Mouse (Mus musculus) frontal cortex, postnatal 25 days (tissue): ENCODE results near the gene Tha1.

ENCODE experiments used
- DNase-seq, 2 experiments: peaks; one replicate each; pipeline ENCODE4 v3.0.0; 2022; ENCODE audit warnings: low spot score in 2 of 2

The Tha1 gene

DNA sequence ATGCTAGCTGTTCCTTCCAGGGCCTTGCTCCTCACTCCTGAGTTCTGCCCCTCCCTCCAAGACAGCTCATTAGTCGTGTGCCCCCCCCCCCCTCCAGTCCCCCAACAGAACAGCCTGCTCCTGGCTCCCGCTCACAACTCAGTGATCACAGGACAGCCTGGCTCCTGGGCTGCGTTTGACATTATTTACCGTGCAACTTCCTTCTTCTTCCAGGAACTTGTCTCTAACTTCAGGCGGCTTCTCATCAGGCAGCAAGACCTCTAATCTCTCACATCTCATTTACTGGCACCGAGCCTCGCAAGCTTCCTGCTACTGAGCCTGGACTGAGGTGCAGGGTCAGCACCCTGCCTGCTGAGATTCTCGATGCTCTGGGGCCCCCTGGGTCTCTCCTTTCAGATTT is 8.5 kb upstream of the Tha1 start:
- no peak for DNase-seq

DNA sequence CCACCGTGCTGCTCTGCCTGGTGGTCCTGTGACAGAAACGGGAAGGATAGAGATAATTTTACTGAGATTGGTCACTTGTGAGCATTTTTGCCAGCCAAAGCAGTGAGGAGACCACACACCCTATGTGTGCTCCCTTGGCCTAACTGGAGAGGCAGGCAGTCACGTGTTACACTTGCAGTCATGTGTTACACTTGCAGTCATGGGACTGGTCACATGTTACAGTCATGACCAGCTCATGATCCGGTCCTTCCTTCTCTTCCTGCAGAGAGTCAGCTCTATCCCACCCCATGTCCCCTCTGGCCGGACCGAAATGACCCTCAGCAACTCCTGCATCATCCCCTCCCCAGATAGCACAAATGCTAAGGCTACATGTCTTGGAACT is 7.7 kb upstream of the Tha1 start:
- no peak for DNase-seq

DNA sequence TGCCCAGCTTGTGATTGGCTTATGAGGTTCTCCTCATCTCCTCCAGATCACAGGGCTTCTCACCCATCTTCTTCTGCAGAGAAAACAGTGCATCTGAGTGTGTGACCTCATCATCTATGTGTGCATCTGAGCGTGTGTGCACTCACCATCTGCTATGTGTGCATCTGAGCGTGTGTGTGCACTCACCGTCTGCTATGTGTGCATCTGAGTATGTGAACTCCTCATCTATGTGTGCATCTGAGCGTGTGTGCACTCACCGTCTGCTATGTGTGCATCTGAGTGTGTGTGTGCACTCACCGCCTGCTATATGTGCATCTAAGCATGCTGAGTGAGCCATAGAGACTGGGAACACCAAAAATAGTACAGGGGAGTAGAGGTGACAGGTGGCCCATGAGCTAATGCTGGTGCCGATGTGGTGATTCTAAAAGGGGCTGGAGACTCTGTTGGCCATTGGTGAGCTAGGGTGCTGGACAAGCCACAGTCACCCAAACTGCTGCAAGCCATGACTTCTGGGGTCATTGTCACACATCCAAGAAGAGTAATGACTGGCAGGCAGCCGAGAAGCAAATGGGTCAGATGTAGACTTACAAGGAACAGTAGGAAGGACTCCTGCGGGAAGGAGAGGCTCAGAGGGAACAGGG is 7.2 kb upstream of the Tha1 start:
- no peak for DNase-seq

DNA sequence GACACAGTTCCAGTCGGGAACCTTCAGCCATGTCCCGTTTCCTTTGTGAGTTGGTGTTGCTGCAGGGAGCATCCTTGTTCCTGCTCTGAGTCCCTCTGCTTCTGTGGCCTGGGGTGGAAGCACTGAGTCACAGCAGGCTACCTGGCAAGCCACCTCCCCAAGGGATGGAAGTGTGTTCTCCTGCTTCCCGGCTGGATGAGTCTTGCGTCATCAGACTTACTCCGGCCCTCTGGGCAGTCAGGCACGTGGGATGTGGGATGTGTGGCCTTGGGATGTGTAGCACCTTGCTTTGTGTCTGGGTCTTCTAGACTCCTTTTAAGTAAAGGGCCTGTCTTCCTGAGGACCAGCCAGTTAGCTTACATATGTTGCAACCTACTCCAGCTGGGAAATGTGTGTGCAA is 6.4 kb upstream of the Tha1 start:
- no peak for DNase-seq

DNA sequence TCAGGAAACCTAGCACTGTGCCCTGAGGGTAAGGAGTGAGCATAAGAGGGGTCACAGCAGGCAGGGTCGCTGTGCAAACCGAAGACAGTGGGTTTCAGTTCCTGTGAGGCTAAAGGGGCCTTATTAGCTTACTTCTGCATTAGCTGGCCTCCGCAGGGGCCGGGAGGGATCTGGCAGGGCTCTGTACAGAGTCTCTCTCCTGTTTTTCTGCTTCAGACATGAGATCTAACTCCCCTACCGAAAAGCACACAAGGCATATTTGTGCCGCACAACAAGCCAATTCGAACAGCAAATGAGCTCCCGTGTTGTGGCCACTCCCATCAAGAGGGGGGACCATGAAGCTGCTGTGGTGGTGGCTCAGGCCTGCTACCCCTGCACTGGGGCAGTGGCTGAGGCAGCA is 5.6 kb upstream of the Tha1 start:
- DNase-seq = no peak

DNA sequence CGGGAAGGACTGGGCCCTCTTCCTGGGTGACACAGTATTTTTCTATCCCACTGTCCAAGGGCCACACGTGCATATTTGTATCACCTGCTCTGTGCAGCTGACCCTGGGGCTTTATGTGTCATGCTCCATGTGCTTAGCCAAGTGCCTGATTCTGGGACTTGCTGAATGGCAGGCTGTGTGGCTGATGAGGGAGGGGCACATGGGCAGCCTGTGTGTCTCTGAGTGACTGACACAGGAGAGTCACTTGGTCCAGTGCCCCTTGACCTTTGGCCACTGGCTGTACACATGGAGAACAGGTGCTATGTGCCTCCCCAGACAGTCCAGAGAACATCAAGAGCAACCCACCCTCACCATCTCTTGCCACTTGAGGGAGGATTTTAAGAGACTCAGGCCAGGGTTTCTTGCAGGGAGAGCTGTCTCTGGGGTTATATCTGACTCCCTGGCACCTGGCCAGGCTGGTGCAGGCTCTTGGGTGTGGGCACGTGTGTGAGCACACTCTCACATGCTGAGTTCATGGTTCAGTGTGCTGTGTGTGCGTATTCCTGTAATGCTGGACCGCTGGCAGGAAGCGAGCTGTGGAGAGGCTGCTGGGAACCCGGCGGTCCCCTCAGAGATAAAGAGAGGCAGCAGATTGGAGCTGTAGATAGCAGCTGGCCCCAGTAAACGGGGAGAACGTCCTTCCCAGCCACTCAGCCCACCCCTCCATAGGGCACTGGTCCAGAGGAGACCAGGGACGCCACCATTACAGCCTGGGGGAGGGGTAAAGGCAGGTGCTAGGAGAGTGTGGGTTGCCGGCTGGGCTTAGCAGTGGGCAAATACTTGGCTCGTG is 4.8 kb upstream of the Tha1 start:
- DNase-seq = no peak

DNA sequence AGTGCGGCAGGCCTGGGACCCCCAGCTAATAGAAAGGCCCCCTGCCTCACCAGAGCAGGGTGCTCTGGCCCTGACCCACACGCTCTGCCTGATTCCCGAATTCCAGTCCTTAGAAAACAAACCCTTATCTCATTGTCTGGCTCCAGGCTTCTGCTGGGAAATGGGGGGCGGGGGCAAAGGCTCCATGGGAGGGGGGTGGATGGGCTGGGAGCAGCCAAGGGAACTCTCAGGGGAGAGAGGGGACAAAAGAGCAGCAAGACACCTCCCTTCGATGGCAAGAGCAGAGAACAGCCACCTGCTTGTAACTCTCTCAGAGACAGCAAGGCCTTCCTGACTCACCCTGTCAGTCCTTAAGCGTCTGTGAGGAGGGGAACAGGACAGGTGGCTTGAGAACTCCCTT is 2.4 kb upstream of the Tha1 start:
- no peak for DNase-seq

DNA sequence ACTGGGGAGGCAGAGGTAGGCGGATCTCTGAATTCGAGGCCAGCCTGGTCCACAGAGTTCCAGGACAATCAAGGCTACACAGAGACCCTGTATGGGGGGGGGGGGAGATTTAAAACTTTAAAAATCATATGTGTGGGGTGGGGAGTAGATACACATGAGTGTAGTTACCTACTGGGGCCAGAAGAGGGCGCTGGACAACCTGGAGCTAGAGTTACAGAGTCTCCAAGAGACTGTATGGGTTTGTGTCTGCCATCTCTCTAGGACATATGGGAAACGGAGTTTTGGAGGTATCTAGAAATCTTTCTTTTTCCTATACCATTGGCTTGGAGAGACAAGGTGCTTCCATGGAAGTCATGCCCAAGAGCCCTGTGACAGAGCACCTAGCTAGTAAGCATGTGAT is 1.1 kb upstream of the Tha1 start:
- DNase-seq = no peak

DNA sequence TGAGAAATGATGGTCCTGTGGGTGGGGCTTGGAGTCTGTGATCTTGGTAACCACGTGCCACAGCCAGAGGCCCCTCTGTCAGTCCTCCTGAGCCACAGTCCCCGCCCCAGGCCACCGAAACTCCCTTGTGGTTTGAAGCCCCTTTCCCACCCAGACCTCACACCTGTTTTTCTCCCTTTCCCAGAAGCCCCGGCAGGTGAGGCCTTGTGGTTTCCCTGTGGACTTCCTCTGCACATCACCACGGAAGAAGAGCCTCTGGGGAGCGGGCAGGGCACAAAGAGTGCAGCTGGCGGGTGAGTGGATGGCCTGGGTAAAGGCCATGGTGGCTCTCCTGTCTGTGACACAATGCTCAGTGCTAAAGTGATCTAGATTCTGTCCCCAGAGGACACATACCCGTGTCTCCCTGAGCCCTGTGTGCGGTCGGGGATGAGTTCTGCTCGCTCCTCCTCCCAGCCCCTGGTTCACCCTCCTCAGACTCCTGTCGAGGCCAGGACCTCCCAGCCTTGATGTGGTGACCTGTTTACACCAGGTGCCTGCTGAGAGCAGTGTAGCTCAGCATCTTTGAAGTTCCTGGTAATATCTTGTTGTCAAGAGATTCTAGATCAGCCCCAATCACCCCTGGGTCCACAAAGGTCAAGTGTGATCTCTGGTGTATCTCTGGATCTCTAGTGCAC is 1.2 kb downstream of the Tha1 start:
- no peak for DNase-seq

DNA sequence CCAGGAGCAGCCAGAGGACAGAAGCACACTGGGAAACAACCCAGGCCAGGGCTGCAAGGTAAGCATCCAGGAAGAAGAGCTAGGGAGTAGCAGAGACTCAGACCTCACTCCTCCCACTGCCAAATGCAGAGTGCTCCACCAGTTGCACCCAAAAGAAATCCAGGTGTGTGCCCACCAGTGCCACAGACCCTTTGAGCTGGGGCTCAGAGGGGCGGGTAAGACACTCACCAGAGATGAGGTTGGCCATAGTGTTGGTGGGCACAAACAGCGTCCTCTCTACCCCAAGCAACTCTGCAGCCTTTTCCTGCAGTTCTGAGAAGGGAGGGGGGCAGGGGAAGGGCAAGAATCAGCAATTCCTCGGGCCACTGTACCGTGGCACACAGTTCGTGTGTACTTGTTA is 1.9 kb downstream of the Tha1 start:
- DNase-seq = no peak

DNA sequence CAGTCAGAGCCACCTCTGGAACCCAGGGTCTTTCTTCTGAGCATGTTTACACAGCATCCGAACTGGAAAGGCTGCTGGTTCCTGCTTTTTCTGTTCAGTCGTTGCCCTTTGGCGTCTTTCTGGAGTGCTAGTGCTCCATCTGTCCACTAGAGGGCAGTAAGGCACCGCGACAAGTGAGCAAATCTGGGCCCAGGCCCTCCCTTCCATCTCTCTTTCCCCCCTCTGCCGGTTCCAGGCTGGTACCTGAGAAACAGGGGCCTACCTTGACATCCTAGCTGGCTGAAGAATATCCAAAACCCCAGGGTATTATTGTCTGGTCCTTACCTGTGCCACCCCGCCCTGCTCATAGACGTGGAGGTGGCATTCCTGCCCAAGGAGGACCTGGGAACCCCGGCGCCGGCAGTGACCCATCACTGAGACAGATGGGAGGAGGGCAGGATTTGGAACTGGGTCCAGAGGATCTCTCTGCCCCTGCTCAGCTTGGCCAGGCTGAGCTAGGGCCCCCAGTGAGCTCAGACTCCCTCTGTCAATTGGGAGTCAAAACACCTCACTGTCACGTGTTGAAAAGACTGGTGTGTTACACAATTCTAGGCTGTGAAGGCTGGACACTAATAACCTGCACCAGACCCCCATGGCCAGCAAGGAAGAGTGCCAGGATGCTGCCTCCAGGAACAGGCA is 2.5 kb downstream of the Tha1 start:
- peak; percentile 55 to 67 for DNase-seq

DNA sequence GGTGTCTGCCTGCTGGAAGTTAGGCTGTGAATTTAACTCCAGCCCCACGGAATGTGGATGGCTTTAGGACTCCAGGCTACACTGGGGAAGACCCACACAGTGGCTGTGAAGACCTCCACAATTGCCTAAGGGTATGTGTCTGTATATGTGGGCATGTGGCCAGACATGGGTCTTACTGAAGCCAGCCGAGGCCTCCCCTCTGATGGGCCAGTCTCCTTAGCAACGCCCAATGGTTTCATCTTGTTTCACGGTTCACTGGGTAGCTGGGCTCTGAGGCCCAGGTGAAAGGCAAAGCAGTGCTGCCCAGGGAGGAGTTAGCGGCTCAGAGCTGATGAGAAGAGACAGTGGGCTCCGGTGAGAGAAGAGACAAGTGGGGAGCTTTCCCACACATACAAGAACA is 7.3 kb downstream of the Tha1 start:
- DNase-seq = no peak

DNA sequence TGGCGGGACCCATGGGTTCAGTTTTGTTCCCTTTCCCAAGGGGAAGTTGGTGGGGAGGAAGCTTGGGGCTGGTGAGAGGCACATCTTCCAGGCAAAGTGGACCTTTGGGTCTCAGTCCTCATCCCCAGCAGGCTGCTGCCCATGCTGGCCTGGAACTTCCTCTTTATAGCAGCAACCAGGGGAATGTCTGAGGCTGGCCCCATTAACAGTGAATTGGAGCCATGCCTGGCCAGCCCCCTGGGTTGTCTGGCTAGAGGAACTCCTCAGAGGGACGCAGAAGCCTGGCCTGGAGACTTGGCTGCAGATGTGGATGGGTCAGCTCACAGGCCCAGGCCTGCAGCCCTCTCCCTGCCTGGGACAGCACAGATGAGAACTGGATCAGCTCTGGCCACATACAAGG is 8.5 kb downstream of the Tha1 start:
- DNase-seq = no peak

DNA sequence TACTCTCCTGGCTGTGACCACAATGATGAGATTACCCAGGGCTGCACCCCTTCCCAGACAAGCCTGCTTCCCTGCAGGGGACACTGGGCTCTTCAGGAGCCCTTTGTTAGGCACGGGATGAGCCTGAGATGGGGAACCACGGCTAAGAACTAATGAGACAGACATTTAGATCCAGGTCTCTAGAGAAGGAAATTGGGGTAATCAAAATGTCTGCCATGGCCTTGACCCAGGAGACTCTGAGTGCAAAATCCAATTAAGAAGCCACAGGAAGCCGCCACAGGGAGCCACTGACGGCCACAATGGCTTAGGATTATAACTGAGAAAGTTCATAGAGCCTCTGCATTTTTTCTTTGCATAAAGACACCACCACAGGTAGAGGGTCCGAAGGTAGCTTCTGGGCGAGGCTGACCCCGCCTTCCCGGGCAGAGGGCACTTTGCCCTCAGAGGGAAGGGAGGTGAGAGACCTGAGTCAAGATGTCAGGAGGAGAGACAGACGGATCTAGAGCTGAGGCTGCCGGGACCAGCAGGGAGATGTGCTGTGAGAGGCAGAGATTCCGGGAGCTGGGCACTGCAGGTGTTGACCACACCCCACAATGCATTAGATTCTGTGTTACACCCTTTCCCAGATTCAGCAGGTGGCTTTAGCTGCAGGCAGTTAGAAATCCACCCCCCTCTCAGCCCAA is 10.0 kb downstream of the Tha1 start:
- no peak for DNase-seq

DNA sequence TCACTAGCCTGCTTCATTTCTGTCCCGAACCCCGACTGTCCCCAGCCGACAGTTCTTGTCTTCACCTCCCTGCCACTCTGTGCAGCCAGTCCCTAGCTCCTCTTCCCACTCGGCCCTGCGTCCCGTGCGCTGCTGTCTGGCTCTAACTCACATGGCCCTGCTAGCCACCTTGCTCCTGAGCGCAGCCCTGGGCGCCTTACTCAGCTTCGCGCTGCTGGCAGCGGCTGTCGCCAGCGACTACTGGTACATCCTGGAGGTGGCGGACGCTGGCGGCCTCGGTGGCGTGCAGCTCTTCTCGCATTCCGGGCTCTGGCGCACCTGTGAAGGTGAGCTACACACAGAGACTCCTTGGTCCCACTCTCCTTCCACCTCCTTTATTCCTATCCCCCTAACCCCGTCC is 12.7 kb downstream of the Tha1 start, which contains the start of gene Tmem235:
Gene Tmem235 (plus strand): TSS at position 152 of the 400 bp plus-strand sequence.
- DNase-seq = no peak

DNA sequence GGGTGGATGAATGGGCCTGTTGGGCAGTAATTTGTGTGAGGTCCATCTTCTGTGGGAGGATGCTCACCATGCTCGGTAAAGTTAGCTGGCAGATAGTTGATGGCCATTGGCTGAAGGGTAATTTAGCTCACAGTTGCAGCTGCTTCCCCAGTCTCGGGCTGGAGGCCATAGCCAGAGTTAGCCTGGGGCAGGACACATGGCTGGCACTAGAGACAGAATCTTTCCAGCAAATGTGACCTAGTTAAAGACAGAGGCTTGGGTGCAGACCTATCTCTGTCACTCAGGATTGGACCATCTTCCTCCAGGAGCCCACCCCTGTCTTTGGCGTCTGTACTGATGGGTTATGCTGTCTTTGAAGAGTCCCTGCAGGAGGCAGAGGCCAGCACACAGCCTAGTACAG is 14.9 kb downstream of the Tha1 start:
- DNase-seq = no peak

DNA sequence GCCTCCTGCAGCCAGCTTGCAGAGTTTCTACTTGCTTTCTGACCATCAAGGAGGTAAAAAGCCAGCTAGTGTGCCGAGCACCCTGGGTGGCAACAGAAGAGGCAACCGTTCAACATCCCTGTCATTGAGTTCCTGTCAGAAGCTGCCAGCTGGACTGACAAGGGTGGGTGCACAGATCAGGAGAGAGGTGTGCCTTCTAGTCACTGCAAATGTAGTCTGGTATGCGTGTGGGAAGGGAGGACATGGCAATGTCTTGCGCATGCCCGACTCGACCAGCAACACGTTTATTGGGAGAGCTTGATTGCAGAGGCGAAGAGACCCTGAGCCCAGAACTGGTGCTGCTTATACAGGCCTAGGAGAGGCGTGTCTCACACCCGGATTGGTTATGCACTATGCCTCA is 15.8 kb downstream of the Tha1 start:
- DNase-seq = no peak

DNA sequence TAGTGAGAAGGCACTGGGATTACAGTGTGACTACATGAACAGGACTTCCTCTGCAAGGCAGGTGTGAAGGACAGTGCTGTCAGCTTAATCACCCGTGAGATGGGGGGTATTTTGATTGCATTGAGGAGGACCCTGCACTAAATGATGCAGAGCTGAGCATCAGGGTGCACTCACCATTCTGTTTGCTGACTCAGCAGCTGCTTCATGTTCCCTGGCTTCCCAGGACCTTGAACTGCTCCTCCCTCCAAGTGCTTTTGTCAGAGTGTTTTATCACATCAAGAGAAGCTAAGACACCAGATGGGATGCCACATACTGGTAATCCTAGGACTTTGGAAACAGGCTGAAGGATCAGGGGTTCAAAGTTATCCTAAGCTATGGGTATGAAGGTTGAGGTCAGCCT is 17.3 kb downstream of the Tha1 start:
- no peak for DNase-seq

DNA sequence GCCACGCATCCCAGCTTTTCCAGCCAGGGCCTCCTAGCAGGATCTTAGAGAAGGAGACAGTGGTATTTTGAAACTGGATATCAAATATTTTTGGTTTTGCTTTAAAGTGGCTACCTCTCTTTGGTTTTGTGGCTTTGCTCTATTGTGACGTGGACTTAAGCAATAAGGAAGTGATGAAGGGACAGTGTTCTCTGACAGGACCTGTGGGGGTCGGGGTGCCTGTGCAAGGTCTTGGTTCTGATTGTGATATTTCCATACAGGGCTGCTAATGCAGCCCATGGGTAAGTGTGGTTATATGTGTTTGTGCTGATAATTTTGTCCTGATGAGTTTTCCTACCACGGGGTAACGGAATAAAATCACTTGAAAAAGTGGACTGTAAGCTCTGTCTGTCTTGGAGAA is 17.9 kb downstream of the Tha1 start:
- no peak for DNase-seq

DNA sequence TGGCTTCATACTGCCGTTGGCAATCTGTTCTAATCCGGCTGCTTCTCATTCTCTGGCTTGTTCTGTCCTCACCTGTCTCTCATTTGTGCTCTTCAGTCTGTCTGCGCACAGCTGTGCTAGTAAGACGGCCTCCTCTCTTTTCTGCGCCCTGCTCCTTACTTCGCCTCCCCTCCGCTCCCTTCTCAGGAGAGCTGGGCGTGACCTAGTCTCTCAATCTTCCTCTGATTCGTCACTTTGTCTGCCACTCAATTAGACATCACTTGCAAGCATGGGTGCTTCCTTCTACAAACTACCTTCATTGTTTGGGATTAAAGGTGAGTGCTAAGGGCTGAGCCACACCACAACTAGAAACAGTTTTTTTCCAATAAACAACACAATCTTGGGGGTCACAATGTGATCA is 19.0 kb downstream of the Tha1 start:
- DNase-seq = no peak

DNA sequence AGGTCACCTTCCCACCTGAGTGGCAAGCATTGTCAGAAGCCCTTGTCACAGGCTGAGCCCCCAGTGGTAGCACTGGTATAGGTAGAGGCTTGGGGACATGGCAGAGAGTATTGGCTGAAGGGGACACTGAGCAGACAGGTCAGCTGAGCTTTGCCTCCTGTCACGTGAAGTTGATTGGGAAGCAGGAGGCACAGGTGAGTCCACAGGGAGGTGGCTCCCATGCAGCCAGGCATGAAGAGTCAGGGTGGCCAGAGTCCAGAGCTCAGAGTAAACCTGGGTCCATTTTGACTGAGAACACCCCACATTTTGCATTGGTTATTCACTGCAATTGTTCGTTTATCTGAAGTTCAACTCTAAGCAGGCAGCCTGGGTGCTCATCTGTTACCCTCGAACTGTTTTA is 20.4 kb downstream of the Tha1 start:
- DNase-seq = no peak
